Mouse (Mus musculus): ENCODE results near the gene Serpinf1.

- TF ChIP-seq POLR2A (IDR thresholded peaks at IDR 0.05; ENCODE audit: borderline replicate concordance, insufficient read depth, low read length), result no peak
- TF ChIP-seq CTCF (IDR thresholded peaks at IDR 0.05; ENCODE audit: borderline replicate concordance, insufficient read depth, low read depth, low read length), result no peak
Measured at GRCm38 (mm10) chr11:75467512-75468215, 45.2 kb upstream of the Serpinf1 start.
